Mouse (Mus musculus) leukemia stem cell, adult 10-12 weeks (primary cell): ENCODE measurements around the gene Cdc14b. TPM values are rescaled to one million over a fixed set of nuclear protein-coding genes. Genes with fewer than 3 reads are reported as not detected.

Source experiments
- polyA plus RNA-seq: library from polyadenylated mRNA; stranded (reverse); fragments of >175 nt; gene quantifications from 2 replicates; pipeline ENCODE4 v1.2.3, GENCODE M21; 2012; ENCODE audit warnings: low replicate concordance

The Cdc14b gene
- polyA plus RNA-seq: 0.25 and 0.71 TPM in 2 replicates

GRCm38 (mm10) chr13:64274879-64275753 is at the start of gene Cdc14b:
Gene Cdc14b (minus strand): TSS chr13:64275290.

DNA sequence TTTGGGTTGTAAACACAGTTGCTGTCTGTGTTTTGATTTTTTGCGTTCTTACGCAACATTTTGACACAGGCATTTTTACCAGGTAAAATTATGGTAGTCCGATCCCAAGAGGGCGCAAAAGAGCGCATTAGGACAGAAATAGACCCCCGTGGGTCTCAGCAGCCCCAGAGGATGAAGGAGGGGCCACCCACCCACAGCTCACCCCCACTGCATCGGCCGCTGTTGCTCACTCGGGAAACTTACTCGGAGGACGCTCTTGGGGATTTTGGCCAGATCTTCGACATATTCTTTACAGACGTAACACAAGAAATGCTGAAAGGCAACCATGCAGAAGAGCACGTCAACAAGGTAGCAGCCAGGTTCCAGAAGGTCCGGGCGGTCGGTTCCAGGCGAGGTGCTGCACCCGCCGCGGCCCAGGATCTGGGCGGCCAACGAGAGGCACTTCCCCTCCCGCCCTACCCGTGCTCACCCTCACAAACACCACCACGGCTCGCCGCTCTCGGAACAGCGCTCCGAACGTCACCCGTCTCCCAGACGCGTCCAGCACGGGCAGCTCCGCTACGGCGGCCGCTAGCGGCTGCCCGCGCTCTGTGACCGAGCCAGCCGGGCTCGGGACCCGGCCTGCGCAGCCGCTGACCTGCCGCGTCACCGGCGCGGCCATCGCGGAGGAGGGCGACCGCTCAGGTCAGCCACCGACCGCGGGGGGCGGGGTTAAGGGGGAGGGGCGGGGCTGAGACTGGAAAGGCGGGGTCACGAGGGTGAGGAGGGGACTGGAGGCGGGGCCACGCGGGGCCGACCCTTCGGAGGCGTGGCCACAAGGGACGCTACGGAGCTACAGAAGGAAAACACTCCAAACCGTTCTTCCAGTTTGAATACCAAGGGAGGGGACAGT is 37.2 kb upstream of the Cdc14b start, which contains the start of gene Aaed1:
Gene Aaed1 (minus strand): TSS at position 687 of the 892 bp plus-strand sequence.

DNA sequence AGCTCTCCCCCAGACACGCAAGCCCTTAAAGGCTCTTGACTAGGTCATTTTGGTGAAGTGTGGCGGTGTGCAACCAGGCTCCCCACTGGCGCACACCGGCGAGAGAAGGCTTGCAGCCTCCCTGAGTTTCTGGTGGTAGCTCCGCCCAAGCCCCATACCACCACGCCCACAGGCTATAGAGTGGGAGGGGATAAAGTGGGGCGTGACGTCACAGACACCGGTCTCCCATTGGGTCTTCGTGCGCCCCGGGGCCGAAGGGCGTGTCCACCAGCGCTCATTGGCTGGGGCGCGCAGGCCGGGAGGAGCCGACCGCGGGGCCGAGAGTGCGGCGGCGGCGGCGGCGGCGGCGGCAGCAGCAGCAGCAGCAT is 113.6 kb downstream of the Cdc14b start, which contains the start of gene Habp4:
Gene Habp4 (plus strand): TSS at position 277 of the 368 bp plus-strand sequence.

DNA sequence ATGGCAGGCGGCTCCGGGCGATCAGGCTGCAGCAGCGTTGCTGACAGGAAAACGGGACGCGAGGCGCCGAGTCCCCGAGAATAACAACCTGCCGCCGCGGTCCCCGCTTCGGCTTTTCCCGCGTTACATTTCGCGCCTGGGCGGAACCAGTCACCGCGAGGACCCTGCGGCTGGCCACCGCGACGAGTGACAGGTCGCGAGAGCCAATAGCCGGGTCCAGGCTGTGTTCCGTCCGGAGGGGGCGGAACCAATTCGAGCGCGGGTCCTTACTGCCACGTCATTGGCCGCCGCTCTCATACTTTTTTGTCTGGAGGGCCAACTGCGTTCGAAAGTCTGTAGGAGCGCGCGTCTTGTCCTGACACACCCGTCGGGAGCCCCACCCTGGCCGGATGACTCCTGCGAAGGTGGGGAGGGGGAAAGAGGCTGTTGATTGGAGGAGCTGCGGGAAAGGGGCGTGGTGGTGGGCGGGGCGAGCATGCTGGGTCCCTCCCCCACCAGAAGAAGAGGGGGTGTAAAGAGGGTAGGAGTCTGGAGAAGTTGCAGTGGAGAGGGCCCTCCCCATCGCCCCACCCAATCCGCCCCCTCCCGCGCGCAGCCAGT is 121.9 kb downstream of the Cdc14b start, which contains the start of gene Zfp367:
Gene Zfp367 (minus strand): TSS at position 120 of the 600 bp plus-strand sequence.

Other genes with a start within 250 kb of the Cdc14b start
- gene Hsd17b3, start 186.1 kb downstream of the Cdc14b start, polyA plus RNA-seq: not detected in 2 replicates
- 7.3 and 10.8 TPM in 2 replicates for gene Slc35d2, start 145.9 kb downstream of the Cdc14b start, polyA plus RNA-seq
- gene Zfp367, start 122.1 kb downstream of the Cdc14b start, polyA plus RNA-seq: 9.4 and 13.5 TPM in 2 replicates
- 20.2 and 85.4 TPM in 2 replicates for gene Habp4, start 113.5 kb downstream of the Cdc14b start, polyA plus RNA-seq
- 1.2 and 1.8 TPM in 2 replicates for gene Aaed1, start 37.4 kb upstream of the Cdc14b start, polyA plus RNA-seq
- 0.43 and 2.4 TPM in 2 replicates for gene Ctsl, start 95.6 kb upstream of the Cdc14b start, polyA plus RNA-seq
- 21.4 and 27.6 TPM in 2 replicates for gene Cdk20, start 157.0 kb upstream of the Cdc14b start, polyA plus RNA-seq
- not detected in 2 replicates for gene Fam240b, start 222.5 kb upstream of the Cdc14b start, polyA plus RNA-seq